Mouse (Mus musculus) urinary bladder, postnatal 4 days (tissue): ENCODE results near the gene Bsn.
A peak's percentile ranks its signal among the peaks of the same experiment; 100 is the strongest.

Experiments
- DNase-seq, 2 experiments: peaks; one replicate each; pipeline ENCODE4 v3.0.0; 2021 to 2022; ENCODE audit warnings: low spot score in 2 of 2

Bsn gene

GRCm38 (mm10) chr9:108054331-108055040, 135.7 kb downstream of the Bsn start:
- no peak for DNase-seq

GRCm38 (mm10) chr9:108053665-108054225, 136.4 kb downstream of the Bsn start:
- no peak for DNase-seq

GRCm38 (mm10) chr9:108052885-108053664, 137.1 kb downstream of the Bsn start, which contains the start of gene Amigo3:
Amigo3 (plus strand) TSS chr9:108053159.
- peak; percentile 94 to 96 for DNase-seq

GRCm38 (mm10) chr9:108052411-108052810, 137.8 kb downstream of the Bsn start:
- DNase-seq = no peak

- DNase-seq = no peak
Measured at GRCm38 (mm10) chr9:108051931-108052220, 138.3 kb downstream of the Bsn start.

- DNase-seq = no peak
Measured at GRCm38 (mm10) chr9:108051184-108051930, 138.8 kb downstream of the Bsn start.

- peak in 1 of 2 experiments; percentile 55 for DNase-seq
Measured at GRCm38 (mm10) chr9:108049561-108050251, 140.5 kb downstream of the Bsn start.

- DNase-seq = peak; percentile 97
Measured at GRCm38 (mm10) chr9:108049016-108049455, 141.1 kb downstream of the Bsn start, which contains the start of gene Gmppb. Gmppb (plus strand) TSS chr9:108049242.

- DNase-seq = no peak
Measured at GRCm38 (mm10) chr9:108048566-108048955, 141.6 kb downstream of the Bsn start.

- peak in 1 of 2 experiments; percentile 49 for DNase-seq
Measured at GRCm38 (mm10) chr9:108047601-108048565, 142.3 kb downstream of the Bsn start.

GRCm38 (mm10) chr9:108046582-108046981, 143.6 kb downstream of the Bsn start:
- peak in 1 of 2 experiments; percentile 50 for DNase-seq
